Mouse (Mus musculus) hematopoietic multipotent progenitor cell, adult 10-12 weeks (in vitro differentiated cells): Measurements from ENCODE around the gene Igdcc3. TPM values are rescaled to one million over a fixed set of nuclear protein-coding genes. Genes with fewer than 3 reads are reported as not detected.

Source experiments
- polyA plus RNA-seq: library from polyadenylated mRNA; stranded (reverse); fragments of >175 nt; gene quantifications from 2 replicates; pipeline ENCODE4 v1.2.3, GENCODE M21; 2012; ENCODE audit warnings: low replicate concordance

Gene Igdcc3
- polyA plus RNA-seq = 0.03 and 0.10 TPM in 2 replicates

DNA sequence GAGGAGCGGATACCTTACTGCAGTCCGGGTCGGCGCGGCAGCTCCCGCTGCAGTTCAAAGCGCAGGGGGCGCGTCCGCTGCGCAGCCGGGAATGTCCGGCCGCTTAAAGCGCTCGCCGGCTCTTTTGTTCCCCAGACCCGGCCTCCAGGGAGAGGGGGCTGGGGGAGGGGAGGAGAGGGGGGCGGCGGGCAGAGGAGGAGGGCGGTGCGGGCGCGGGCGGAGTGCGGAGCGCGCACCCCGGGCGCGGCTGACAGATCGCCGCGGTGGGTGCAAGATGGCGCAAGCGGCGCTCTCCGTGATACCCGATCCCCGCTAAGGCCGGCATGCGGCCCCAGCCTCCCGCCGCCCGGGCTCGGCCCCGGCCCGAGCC lies at the start of gene Igdcc3:
Gene Igdcc3, plus strand, starts transcription at position 254 of the 370 bp plus-strand sequence.

DNA sequence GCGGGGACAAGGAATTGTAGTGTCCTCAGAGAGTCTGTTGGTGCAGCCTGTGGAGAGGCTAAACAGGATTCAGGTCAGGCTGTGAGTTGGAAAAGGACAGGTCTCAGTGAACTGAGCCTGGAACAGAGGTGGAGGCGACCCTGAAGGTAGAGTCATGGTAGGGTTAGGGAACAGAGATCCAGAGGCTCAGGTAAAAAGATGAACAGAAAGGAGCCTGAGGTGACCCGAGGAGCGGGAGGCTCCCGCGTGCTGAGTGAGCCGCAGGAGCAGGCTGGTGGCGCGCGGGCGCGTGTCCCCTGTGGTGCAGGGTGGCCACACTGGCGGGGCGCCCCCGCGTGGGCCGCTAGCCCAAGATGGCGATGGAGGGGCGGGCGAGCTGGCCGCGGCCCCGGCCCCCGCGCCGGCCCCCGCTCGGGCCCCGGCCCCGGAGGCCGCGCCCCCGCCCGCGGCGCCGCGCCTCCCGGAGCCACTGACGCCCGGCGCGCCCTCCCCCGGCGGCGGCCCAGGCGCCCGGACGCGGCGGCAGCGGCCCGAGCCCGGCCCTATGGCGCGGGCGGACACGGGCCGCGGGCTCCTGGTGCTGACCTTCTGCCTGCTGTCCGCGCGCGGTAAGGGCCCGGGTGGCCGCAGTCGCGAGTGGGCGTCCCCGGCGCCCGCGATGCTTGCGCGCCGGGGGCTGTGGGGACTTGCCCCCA lies 39.9 kb upstream of the Igdcc3 start, which contains the start of gene Igdcc4:
Gene Igdcc4, plus strand, starts transcription at position 496 of the 695 bp plus-strand sequence.

DNA sequence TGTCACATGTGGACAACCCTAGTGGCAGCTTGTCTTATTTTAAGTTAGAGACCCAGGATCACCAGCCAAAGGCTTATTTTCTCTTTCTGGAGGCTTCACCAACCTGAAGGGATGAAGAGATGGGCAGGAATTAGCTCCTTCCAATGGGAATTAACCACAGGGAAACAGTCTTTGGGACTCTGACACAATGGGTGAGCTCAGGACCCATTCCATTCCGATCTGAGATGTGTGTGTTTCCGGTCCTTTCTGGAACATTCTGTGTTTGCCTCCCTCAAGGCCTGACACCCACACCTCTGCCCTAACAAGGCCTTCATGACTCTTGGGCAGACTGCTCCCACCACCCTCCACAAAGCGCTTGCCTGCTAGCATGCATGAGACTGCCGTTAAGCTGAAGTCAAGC lies 54.1 kb downstream of the Igdcc3 start, which contains the start of gene Parp16:
Gene Parp16, plus strand, starts transcription at position 301 of the 400 bp plus-strand sequence.

Other genes starting within 250 kb of the Igdcc3 start
- not detected in 2 replicates for gene Slc24a1, start 189.6 kb upstream of the Igdcc3 start, polyA plus RNA-seq
- gene Ints14, start 180.3 kb upstream of the Igdcc3 start, polyA plus RNA-seq = 20.0 and 22.7 TPM in 2 replicates
- gene Hacd3, start 119.5 kb upstream of the Igdcc3 start, polyA plus RNA-seq = 4.1 and 5.0 TPM in 2 replicates
- 11.0 and 11.5 TPM in 2 replicates for gene Dpp8, start 108.8 kb upstream of the Igdcc3 start, polyA plus RNA-seq
- gene Igdcc4, start 39.7 kb upstream of the Igdcc3 start, polyA plus RNA-seq = 0.17 and 0.36 TPM in 2 replicates
- gene Parp16, start 54.2 kb downstream of the Igdcc3 start, polyA plus RNA-seq = 4.7 and 16.1 TPM in 2 replicates
- gene Cilp, start 124.0 kb downstream of the Igdcc3 start, polyA plus RNA-seq = 0.04 TPM in 2 replicates
- gene Clpx, start 153.1 kb downstream of the Igdcc3 start, polyA plus RNA-seq = 8.0 and 13.0 TPM in 2 replicates
- gene Pdcd7, start 204.9 kb downstream of the Igdcc3 start, polyA plus RNA-seq = 19.0 and 54.3 TPM in 2 replicates
- gene Ubap1l, start 219.9 kb downstream of the Igdcc3 start, polyA plus RNA-seq = 0.43 and 0.84 TPM in 2 replicates